Mouse (Mus musculus) forelimb bud, embryonic 11.5 days (tissue): Measurements from ENCODE around the gene Spn.
"Not testable (repeated sequence)": the region's sequence is repeated elsewhere in the genome, so short reads cannot be mapped to it uniquely, and the experiment has no call there.

Experiments
- DNase-seq: peaks from one replicate; pipeline ENCODE4 v3.0.0-alpha.2; 2012; ENCODE audit warnings: low read depth, low spot score

Spn gene

GRCm38 (mm10) chr7:127137262-127138017 is at the start of gene Spn:
Gene Spn, minus strand, starts transcription at chr7:127137823.
- no peak for DNase-seq

GRCm38 (mm10) chr7:127187351-127187750 is 49.7 kb upstream of the Spn start:
- no peak for DNase-seq

- DNase-seq: no peak
Measured at GRCm38 (mm10) chr7:127185601-127186000, 48.0 kb upstream of the Spn start.

GRCm38 (mm10) chr7:127184720-127185119 is 47.1 kb upstream of the Spn start:
- no peak for DNase-seq

- DNase-seq: no peak
Measured at GRCm38 (mm10) chr7:127183828-127184227, 46.2 kb upstream of the Spn start.

- DNase-seq: no peak
Measured at GRCm38 (mm10) chr7:127183345-127183744, 45.7 kb upstream of the Spn start.

GRCm38 (mm10) chr7:127181724-127182123 is 44.1 kb upstream of the Spn start:
- DNase-seq: not testable (repeated sequence)

- no peak for DNase-seq
Measured at GRCm38 (mm10) chr7:127180783-127181182, 43.2 kb upstream of the Spn start.

- no peak for DNase-seq
Measured at GRCm38 (mm10) chr7:127176937-127177336, 39.3 kb upstream of the Spn start.

GRCm38 (mm10) chr7:127166501-127166900 is 28.9 kb upstream of the Spn start:
- DNase-seq: no peak

- DNase-seq: no peak
Measured at GRCm38 (mm10) chr7:127165607-127166493, 28.2 kb upstream of the Spn start.

- DNase-seq: no peak
Measured at GRCm38 (mm10) chr7:127164002-127164401, 26.4 kb upstream of the Spn start.

- DNase-seq: no peak
Measured at GRCm38 (mm10) chr7:127162546-127162945, 24.9 kb upstream of the Spn start.

- DNase-seq: no peak
Measured at GRCm38 (mm10) chr7:127157548-127157947, 19.9 kb upstream of the Spn start.

- no peak for DNase-seq
Measured at GRCm38 (mm10) chr7:127153477-127153876, 15.9 kb upstream of the Spn start.

GRCm38 (mm10) chr7:127152464-127152863 is 14.8 kb upstream of the Spn start:
- DNase-seq: no peak

- no peak for DNase-seq
Measured at GRCm38 (mm10) chr7:127147901-127148300, 10.3 kb upstream of the Spn start.

GRCm38 (mm10) chr7:127146267-127146603 is 8.6 kb upstream of the Spn start:
- DNase-seq: no peak

GRCm38 (mm10) chr7:127145387-127146266 is 8.0 kb upstream of the Spn start:
- no peak for DNase-seq

- DNase-seq: no peak
Measured at GRCm38 (mm10) chr7:127144412-127144811, 6.8 kb upstream of the Spn start.

GRCm38 (mm10) chr7:127142666-127143065 is 5.0 kb upstream of the Spn start:
- DNase-seq: no peak

GRCm38 (mm10) chr7:127142214-127142613 is 4.6 kb upstream of the Spn start:
- no peak for DNase-seq
